ENCODE assay signal across 11 mouse cellular contexts in the genomic region with DNA sequence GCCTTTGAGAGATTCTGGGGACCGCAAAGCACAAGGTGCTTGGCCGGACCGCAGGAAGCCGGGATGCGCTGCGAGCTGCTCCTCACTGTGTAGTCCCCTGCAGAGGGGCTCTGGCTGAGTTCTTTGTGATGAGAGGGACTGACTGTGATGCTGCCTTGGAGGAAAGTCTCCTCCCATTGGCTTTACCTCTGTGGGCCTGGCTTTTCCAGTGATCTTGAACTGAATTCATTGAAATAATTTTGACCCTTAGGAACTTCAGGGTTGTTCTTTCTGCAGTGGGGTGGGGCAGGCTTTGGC. TPM values are rescaled to one million over a fixed set of nuclear protein-coding genes. Genes with fewer than 3 reads are reported as not detected.
A peak's percentile ranks its signal among the peaks of the same experiment; 100 is the strongest.
DNase-seq lines count a peak whose midpoint lies in the region; ATAC-seq and TF ChIP-seq lines count a peak whose summit lies in the region.
"Had no signal": no experiment of that assay in that cellular context is flagged by ENCODE, and none has a peak within 500 bp of the region (broad histone marks: within the 10 kb centered on the region; RNA-seq: fewer than 3 reads in every experiment).

No protein-coding gene starts in this region.

- peaks cover 24% of the 10 kb centered on the region for H3K4me1 ChIP-seq in kidney, embryonic 16.5 days (ENCODE audit: insufficient read depth, low read length)
- peaks cover 7% of the 10 kb centered on the region; the same call in 1 of the 2 replicates for H3K4me1 ChIP-seq in brown adipose tissue, adult 24 weeks (ENCODE audit: control insufficient read depth, insufficient read depth, insufficient read length, low read length)
- H3K4me1 ChIP-seq in heart, postnatal 0 days (ENCODE audit: control insufficient read depth, insufficient read depth) = peaks cover 54% of the 10 kb centered on the region
- no peaks in the 10 kb centered on the region; the same call in 1 of the 2 replicates for H3K4me1 ChIP-seq in midbrain, postnatal 0 days (ENCODE audit: insufficient read depth, low read length)

- H3K9me3 ChIP-seq in kidney, embryonic 16.5 days (ENCODE audit: low read length) = no peaks in the 10 kb centered on the region
- no peaks in the 10 kb centered on the region for H3K9me3 ChIP-seq in heart, postnatal 0 days (replicated peaks; ENCODE audit: control insufficient read depth, low read length)
- no peaks in the 10 kb centered on the region for H3K9me3 ChIP-seq in midbrain, postnatal 0 days (ENCODE audit: low read length)

- H3K4me3 ChIP-seq in kidney, embryonic 16.5 days (ENCODE audit: low read length) = peak overlapping the region; percentile 69
- H3K4me3 ChIP-seq in brown adipose tissue, adult 24 weeks (ENCODE audit: insufficient read depth, low read depth, low read length) = peak overlapping the region; percentile 82; the same call in 1 of the 2 replicates
- peak overlapping the region; percentile 87 for H3K4me3 ChIP-seq in heart, postnatal 0 days (ENCODE audit: low read depth, low read length)
- peak overlapping the region; percentile 68; the same call in 1 of the 2 replicates for H3K4me3 ChIP-seq in midbrain, postnatal 0 days (ENCODE audit: low read depth, low read length)

- H3K27ac ChIP-seq in kidney, embryonic 16.5 days (ENCODE audit: low read length) = no peak overlapping the region
- H3K27ac ChIP-seq in brown adipose tissue, adult 24 weeks (replicated peaks; ENCODE audit: low read depth, low read length) = no peak overlapping the region
- H3K27ac ChIP-seq in heart, postnatal 0 days (ENCODE audit: low read depth) = peak overlapping the region; percentile 89
- H3K27ac ChIP-seq in midbrain, postnatal 0 days (ENCODE audit: low read depth, low read length) = no peak overlapping the region

- H3K4me2 ChIP-seq in kidney, embryonic 16.5 days (replicated peaks; ENCODE audit: low read depth, low read length) = peak overlapping the region; percentile 96
- H3K4me2 ChIP-seq in heart, postnatal 0 days (ENCODE audit: low read depth, low read length) = peak overlapping the region; percentile 85
- peak overlapping the region; percentile 97; the same call in 1 of the 2 replicates for H3K4me2 ChIP-seq in midbrain, postnatal 0 days (ENCODE audit: low read depth, low read length, poor library complexity, severe bottlenecking)

- WGBS in kidney, embryonic 16.5 days = 52% methylated on average over 6 of the region's 6 CpGs
- WGBS in heart, postnatal 0 days = 8% methylated on average over 6 of the region's 6 CpGs
- 40% methylated on average over 6 of the region's 6 CpGs for WGBS in midbrain, postnatal 0 days

- no peak for DNase-seq in kidney, adult 8-10 months
- no peak for DNase-seq in heart, postnatal 0 days (ENCODE audit: low spot score)
- DNase-seq in midbrain, postnatal 0 days (ENCODE audit: low spot score) = no peak
- DNase-seq in retina, embryonic 14.5 days (ENCODE audit: low spot score) = no peak
- DNase-seq in adrenal gland, adult 2 months = no peak
- no peak for DNase-seq in cerebellum, adult 18-20 months
- DNase-seq: cerebellum, adult 11 months; right cerebral cortex, adult 18-20 months had no signal

- peaks cover 5% of the 10 kb centered on the region; the same call in 1 of the 2 replicates for H3K27me3 ChIP-seq in kidney, embryonic 16.5 days (ENCODE audit: insufficient read depth, low read length)
- H3K27me3 ChIP-seq in heart, postnatal 0 days (ENCODE audit: control insufficient read depth, insufficient read depth, low read length) = no peaks in the 10 kb centered on the region
- peaks cover 19% of the 10 kb centered on the region; the same call in 1 of the 2 replicates for H3K27me3 ChIP-seq in midbrain, postnatal 0 days (ENCODE audit: insufficient read depth, low read length)
- H3K27me3 ChIP-seq: Patski had no signal

- ATAC-seq in kidney, embryonic 16.5 days (ENCODE audit: low FRiP score, low TSS enrichment) = no peak
- no peak for ATAC-seq in heart, postnatal 0 days (ENCODE audit: insufficient read depth, low read depth)
- ATAC-seq in midbrain, postnatal 0 days (ENCODE audit: low FRiP score) = no peak

- TF ChIP-seq EP300 in heart, postnatal 0 days (IDR thresholded peaks at IDR 0.05; ENCODE audit: low read depth) = no peak

- no peaks in the 10 kb centered on the region for H3K36me3 ChIP-seq in kidney, embryonic 16.5 days (ENCODE audit: insufficient read depth, low read length)
- H3K36me3 ChIP-seq in heart, postnatal 0 days (replicated peaks; ENCODE audit: control insufficient read depth, insufficient read depth, low read length) = peaks cover 22% of the 10 kb centered on the region
- H3K36me3 ChIP-seq in midbrain, postnatal 0 days (ENCODE audit: insufficient read depth, low read length) = no peaks in the 10 kb centered on the region

- no peak overlapping the region for H3K9ac ChIP-seq in kidney, embryonic 16.5 days (replicated peaks; ENCODE audit: low read length)
- H3K9ac ChIP-seq in heart, postnatal 0 days (replicated peaks; ENCODE audit: low read depth, low read length) = peak overlapping the region; percentile 87
- H3K9ac ChIP-seq in midbrain, postnatal 0 days (replicated peaks; ENCODE audit: low read length, poor library complexity, severe bottlenecking) = no peak overlapping the region

- no peak for TF ChIP-seq CTCF in heart, postnatal 0 days (IDR thresholded peaks at IDR 0.05; ENCODE audit: low read depth)
- no peak for TF ChIP-seq CTCF in midbrain, postnatal 0 days (IDR thresholded peaks at IDR 0.05)

RNA-seq across cellular contexts. Expression of a gene that starts 1.6 kb away (rescaled TPM):
- polyA plus RNA-seq in kidney, embryonic 16.5 days (2015; fragmentation: Nextera tagmentation; extraction: Ambion mirVana) = 7.9 and 8.3 TPM in 2 replicates
- polyA plus RNA-seq in brown adipose tissue, adult 24 weeks (2012; ENCODE audit: insufficient read depth, insufficient read length, missing spikeins) = 11.3 and 18.7 TPM in 2 replicates
- 136 and 169 TPM in 2 replicates for total RNA-seq in heart, postnatal 0 days (2014; rRNA removed; ENCODE audit: low replicate concordance)
- 59.9 and 78.1 TPM in 2 replicates for polyA plus RNA-seq in heart, postnatal 0 days (2015; fragmentation: Nextera tagmentation; extraction: Ambion mirVana)
- 11.0 and 12.5 TPM in 2 replicates for total RNA-seq in midbrain, postnatal 0 days (2014; rRNA removed)
- 5.8 and 6.2 TPM in 2 replicates for polyA plus RNA-seq in midbrain, postnatal 0 days (2015; fragmentation: Nextera tagmentation; extraction: Ambion mirVana)
- 10 to 100 TPM; 10.6 to 14.3 TPM for total RNA-seq in adrenal gland, adult 2 months (2021)
- polyA plus RNA-seq in adrenal gland, adult 2 months (2012; rRNA removed) = 3.8 and 4.1 TPM in 2 replicates
